Mouse (Mus musculus) neutrophil, adult 5-6 weeks (primary cell): ENCODE data around the gene Slain1. TPM values are rescaled to one million over a fixed set of nuclear protein-coding genes. Genes with fewer than 3 reads are reported as not detected.

Experiments used
- total RNA-seq: library from RNA; stranded (forward); fragments of 200-1000 nt; gene quantifications from 2 replicates; pipeline ENCODE4 v1.2.3, GENCODE M21; 2017

The Slain1 gene
- total RNA-seq, 1 experiment from 2014 or later: 31.2 TPM

Other genes with a start within 250 kb of the Slain1 start
- gene Scel, start 136.9 kb upstream of the Slain1 start, total RNA-seq: 2.1 and 3.6 TPM in 2 replicates
- gene Ednrb, start 194.2 kb downstream of the Slain1 start, total RNA-seq: not detected in 2 replicates